Mouse (Mus musculus): ENCODE data around the gene Hoxa4.

GRCm38 (mm10) chr6:52152226-52153193, 39.0 kb downstream of the Hoxa4 start:
- TF ChIP-seq CTCF (IDR thresholded peaks at IDR 0.05; ENCODE audit: extremely low read depth, insufficient read depth, low read length): no peak
- TF ChIP-seq POLR2A (IDR thresholded peaks at IDR 0.05; ENCODE audit: extremely low read depth, insufficient read depth, low read length): no peak
